Mouse (Mus musculus): ENCODE data around the gene Vmp1.

GRCm38 (mm10) chr11:86598154-86598553 lies 85.5 kb downstream of the Vmp1 start:
- TF ChIP-seq POLR2A (IDR thresholded peaks at IDR 0.05; ENCODE audit: insufficient read depth, low read depth, low read length) (no peak), CTCF (IDR thresholded peaks at IDR 0.05; ENCODE audit: insufficient read depth, low read depth, low read length) (no peak)
